Mouse (Mus musculus): Measurements from ENCODE around the gene Cmklr1.
"Not testable (repeated sequence)": the region's sequence is repeated elsewhere in the genome, so short reads cannot be mapped to it uniquely, and the experiment has no call there.

GRCm38 (mm10) chr5:113585619-113586457 lies 64.4 kb downstream of the Cmklr1 start:
- TF ChIP-seq GATA1, TAL1 (IDR thresholded peaks at IDR 0.05; ENCODE audit: low read length): not testable (repeated sequence)

All from erythroblast, embryonic 14.5 days (primary cell).